Mouse (Mus musculus) heart, embryonic 11.5 days (tissue): ENCODE measurements around the gene Dad1. TPM values are rescaled to one million over a fixed set of nuclear protein-coding genes. Genes with fewer than 3 reads are reported as not detected.

ENCODE experiments used
- ATAC-seq: fragments of 200-750 bp; cut with Nextera tagmentation; replicated peaks from 2 replicates; pipeline ENCODE4 v1.8.0; 2017; ENCODE audit warnings: moderate library complexity; ENCODE audit not compliant: insufficient number of reproducible peaks, low FRiP score, low TSS enrichment
- H3K27ac ChIP-seq: fragments of 300-500 bp; sonication (generic); 2 replicates; pipeline ENCODE4 v1.5.1; 2014; ENCODE audit warnings: mild to moderate bottlenecking, low read depth, low read length
- H3K27me3 ChIP-seq: fragments of 300-500 bp; sonication (generic); 2 replicates; pipeline ENCODE4 v1.6.1; 2014; ENCODE audit warnings: mild to moderate bottlenecking, low read length, mixed read lengths; ENCODE audit not compliant: control insufficient read depth, insufficient read depth
- H3K36me3 ChIP-seq: fragments of 300-500 bp; sonication (generic); 2 replicates; pipeline ENCODE4 v1.6.1; 2014; ENCODE audit warnings: mild to moderate bottlenecking, low read length, moderate library complexity, mixed read lengths; ENCODE audit not compliant: control insufficient read depth, insufficient read depth
- H3K4me1 ChIP-seq: fragments of 300-500 bp; sonication (generic); 2 replicates; pipeline ENCODE4 v1.6.1; 2014; ENCODE audit warnings: low read length; ENCODE audit not compliant: control insufficient read depth, insufficient read depth
- H3K4me2 ChIP-seq: fragments of 300-500 bp; sonication (generic); 2 replicates; pipeline ENCODE4 v1.6.1; 2014; ENCODE audit warnings: mild to moderate bottlenecking, moderate library complexity
- H3K4me3 ChIP-seq: fragments of 300-500 bp; sonication (generic); 2 replicates; pipeline ENCODE4 v1.5.1; 2014; ENCODE audit warnings: low read depth, low read length
- H3K9ac ChIP-seq: fragments of 300-500 bp; sonication (generic); 2 replicates; pipeline ENCODE4 v1.6.1; 2014; ENCODE audit warnings: mild to moderate bottlenecking, low read depth, low read length, moderate library complexity
- H3K9me3 ChIP-seq: fragments of 300-500 bp; sonication (generic); replicated peaks from 2 replicates; pipeline ENCODE4 v1.6.1; 2016; ENCODE audit warnings: low read length; ENCODE audit not compliant: control insufficient read depth
- WGBS: fragments of 180-500 bp; shearing (Covaris S2); extraction: QIAGEN DNeasy Blood & Tissue Kit; methylation state at CpG from one replicate; pipeline ENCODE4 v1.1.7; 2014; ENCODE audit not compliant: insufficient replicate concordance; 5-methylcytosine and 5-hydroxymethylcytosine counted together
- polyA plus RNA-seq: library from polyadenylated mRNA; unstranded; fragments of >200 nt; fragmentation: Nextera tagmentation; extraction: Ambion mirVana; gene quantifications from 2 replicates; pipeline ENCODE4 v1.2.1, GENCODE M21; 2014

The Dad1 gene
- polyA plus RNA-seq, result 369 and 395 TPM in 2 replicates

DNA sequence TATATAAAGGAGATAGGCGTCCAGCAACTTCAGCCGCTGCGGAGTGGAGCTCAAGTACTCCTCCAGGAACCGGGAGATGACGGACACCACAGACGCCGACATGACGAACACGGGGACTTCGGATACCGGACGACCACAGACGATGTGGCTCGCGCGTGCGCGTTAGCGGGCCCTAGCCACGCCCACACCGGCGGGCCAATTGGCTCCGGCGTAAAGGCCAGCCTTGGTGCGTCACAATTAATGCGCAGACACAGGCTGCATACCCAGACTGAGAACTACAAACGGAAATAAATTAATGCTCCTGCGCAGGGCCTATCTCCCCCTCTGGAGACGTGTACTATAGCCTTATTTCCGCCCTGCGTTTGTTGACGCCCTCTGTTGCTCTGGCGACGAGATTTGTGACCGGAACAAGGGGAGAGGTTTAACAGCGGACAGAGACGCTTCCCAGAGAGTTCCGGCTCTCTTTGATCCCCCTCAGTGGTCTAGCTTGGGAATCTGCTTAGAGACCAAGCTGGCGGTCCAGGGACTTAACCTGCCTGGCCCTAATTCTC is at the start of gene Dad1, which contains the start of gene Abhd4:
TSS of gene Dad1 (minus strand) at position 364 of the 551 bp plus-strand sequence.
TSS of gene Abhd4 (plus strand) at position 448 of the 551 bp plus-strand sequence.
- under 1% methylated on average over 39 of the region's 39 CpGs for WGBS
- no peaks in the 10 kb centered on the region for H3K36me3 ChIP-seq
- H3K4me2 ChIP-seq, result peak within 1 kb of the TSS; percentile 71
- ATAC-seq, result peak; percentile 96
- H3K9me3 ChIP-seq, result no peaks in the 10 kb centered on the region
- H3K9ac ChIP-seq, result peak within 1 kb of the TSS; percentile 82
- H3K4me3 ChIP-seq, result peak within 1 kb of the TSS; percentile 69
- peak within 1 kb of the TSS; percentile 83 for H3K27ac ChIP-seq
- H3K27me3 ChIP-seq, result no peaks in the 10 kb centered on the region
- H3K4me1 ChIP-seq, result peaks cover 31% of the 10 kb centered on the region

DNA sequence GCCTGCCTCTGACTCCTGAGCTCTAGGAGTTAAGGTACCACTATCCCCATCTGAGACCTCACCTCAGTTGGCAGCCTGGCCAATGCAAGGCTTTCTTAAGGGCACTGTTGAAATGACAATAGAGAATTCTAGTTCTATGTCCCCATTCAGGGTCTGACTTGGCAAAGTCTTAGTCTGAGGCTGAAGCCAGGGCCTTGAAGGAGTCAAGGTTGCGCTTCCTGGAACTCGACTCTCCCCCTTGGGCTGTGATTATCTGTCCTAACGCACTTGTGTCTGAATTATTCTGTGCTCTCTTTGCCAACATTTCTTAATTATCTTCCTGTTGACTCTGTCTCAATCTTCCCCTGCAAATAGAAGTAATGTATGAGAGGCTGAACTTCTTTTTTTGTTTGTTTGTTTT is 46.8 kb upstream of the Dad1 start:
- no peaks in the 10 kb centered on the region for H3K36me3 ChIP-seq
- no peak overlapping the region for H3K9ac ChIP-seq
- no peak for ATAC-seq
- no peaks in the 10 kb centered on the region for H3K9me3 ChIP-seq
- no peak overlapping the region for H3K4me3 ChIP-seq
- H3K27ac ChIP-seq, result no peak overlapping the region
- H3K27me3 ChIP-seq, result no peaks in the 10 kb centered on the region
- WGBS, result 84% methylated on average over 3 of the region's 3 CpGs
- H3K4me1 ChIP-seq, result no peaks in the 10 kb centered on the region
- H3K4me2 ChIP-seq, result no peak overlapping the region

DNA sequence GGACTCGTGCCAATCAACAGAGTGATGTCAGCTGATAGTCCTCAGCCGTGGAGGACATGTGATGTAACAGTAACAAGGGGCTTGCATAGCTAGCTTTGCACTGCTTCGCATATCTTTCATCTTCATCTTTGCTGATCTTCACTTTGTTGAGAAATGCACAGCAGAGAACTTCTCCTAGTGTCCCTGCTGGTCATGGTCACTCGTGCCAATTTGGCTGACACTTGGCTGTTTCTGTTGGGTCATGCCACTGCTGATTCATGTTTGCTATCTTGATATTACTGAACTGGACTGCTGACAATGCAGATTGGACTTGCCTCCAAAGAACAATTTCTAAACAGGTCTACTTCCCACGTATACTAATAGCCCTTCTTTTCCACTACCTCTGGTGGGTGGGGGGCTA is 46.2 kb upstream of the Dad1 start:
- H3K27me3 ChIP-seq, result no peaks in the 10 kb centered on the region
- ATAC-seq, result no peak
- 72% methylated on average over 5 of the region's 5 CpGs for WGBS
- no peak overlapping the region for H3K27ac ChIP-seq
- no peaks in the 10 kb centered on the region for H3K4me1 ChIP-seq
- no peaks in the 10 kb centered on the region for H3K36me3 ChIP-seq
- H3K9ac ChIP-seq, result no peak overlapping the region
- H3K9me3 ChIP-seq, result no peaks in the 10 kb centered on the region
- H3K4me2 ChIP-seq, result no peak overlapping the region
- H3K4me3 ChIP-seq, result no peak overlapping the region

DNA sequence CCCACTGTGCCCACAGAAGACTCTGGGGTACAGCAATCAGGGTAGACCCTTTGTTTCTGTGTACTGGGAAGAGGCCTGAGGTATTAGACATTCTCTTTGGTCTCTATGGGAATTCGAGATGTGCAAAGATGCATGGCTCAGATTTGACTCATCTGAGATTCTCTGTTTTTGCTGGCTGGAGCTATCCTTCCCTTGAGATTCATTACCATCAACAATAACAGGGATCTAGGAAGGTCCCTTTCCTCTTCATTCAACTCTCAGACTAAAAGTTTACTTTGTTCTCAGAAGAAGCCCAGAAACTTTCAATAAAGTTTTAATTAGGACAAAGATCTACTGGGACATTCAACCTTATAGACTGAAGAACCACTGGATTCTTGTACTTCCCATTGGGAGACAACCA is 30.9 kb upstream of the Dad1 start, which contains the start of gene Olfr49:
TSS of gene Olfr49 (minus strand) at position 101 of the 400 bp plus-strand sequence.
- no peaks in the 10 kb centered on the region for H3K4me1 ChIP-seq
- no peak within 1 kb of the TSS for H3K4me2 ChIP-seq
- no peak for ATAC-seq
- no peak within 1 kb of the TSS for H3K4me3 ChIP-seq
- no peaks in the 10 kb centered on the region for H3K27me3 ChIP-seq
- no peaks in the 10 kb centered on the region for H3K9me3 ChIP-seq
- WGBS, result 70% methylated on average over 1 of the region's 1 CpGs
- no peaks in the 10 kb centered on the region for H3K36me3 ChIP-seq
- H3K27ac ChIP-seq, result no peak within 1 kb of the TSS
- H3K9ac ChIP-seq, result no peak within 1 kb of the TSS

DNA sequence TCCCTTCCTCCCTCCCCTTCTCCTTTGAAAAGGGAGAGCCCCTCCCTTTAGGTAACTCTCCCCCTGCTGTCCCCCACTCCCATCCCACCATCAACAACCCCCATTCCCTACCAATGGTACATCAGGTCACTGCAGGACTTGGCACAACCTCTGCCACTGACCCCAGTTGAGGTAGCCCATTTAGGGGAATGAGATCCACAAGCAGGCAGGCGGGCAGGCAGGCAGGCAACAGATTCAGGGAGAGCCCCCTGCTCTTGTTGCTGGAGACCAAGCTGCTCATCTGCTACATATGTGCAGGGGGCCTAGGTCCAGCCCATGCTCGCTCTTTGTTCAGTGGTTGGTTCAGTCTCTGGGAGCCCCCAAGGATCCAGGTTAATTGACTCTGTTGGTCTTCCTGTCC is 22.5 kb upstream of the Dad1 start:
- Histone ChIP-seq H3K4me2 (no peak overlapping the region), H3K27me3 (no peaks in the 10 kb centered on the region), H3K4me3 (no peak overlapping the region), H3K9me3 (no peaks in the 10 kb centered on the region), H3K4me1 (no peaks in the 10 kb centered on the region), H3K9ac (no peak overlapping the region), H3K27ac (no peak overlapping the region), H3K36me3 (no peaks in the 10 kb centered on the region)
- ATAC-seq, result no peak
- 80% methylated on average over 2 of the region's 2 CpGs for WGBS

DNA sequence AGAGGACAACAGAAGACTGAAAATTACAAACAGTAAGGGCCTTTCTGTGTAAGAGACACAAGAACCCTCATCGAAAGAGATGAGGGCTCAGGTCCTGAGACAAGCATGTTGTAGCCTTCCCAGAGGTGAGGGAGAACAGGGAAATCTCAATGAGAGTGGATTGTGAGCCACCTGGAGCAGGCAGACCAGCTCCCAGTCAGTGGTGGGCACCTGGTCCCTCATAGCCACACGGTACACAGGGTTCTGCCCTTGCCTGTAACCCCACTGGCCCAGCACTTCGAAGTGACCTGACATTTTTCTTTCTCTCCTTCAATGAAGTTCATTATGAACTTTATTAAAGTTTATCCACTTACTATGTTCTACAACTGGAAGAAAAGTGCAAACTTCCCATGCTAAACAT is 18.8 kb upstream of the Dad1 start:
- Histone ChIP-seq H3K9me3 (no peaks in the 10 kb centered on the region), H3K4me1 (no peaks in the 10 kb centered on the region), H3K9ac (no peak overlapping the region), H3K4me3 (no peak overlapping the region), H3K27me3 (no peaks in the 10 kb centered on the region), H3K36me3 (no peaks in the 10 kb centered on the region), H3K4me2 (no peak overlapping the region), H3K27ac (no peak overlapping the region)
- ATAC-seq, result no peak
- WGBS, result 78% methylated on average over 3 of the region's 3 CpGs

DNA sequence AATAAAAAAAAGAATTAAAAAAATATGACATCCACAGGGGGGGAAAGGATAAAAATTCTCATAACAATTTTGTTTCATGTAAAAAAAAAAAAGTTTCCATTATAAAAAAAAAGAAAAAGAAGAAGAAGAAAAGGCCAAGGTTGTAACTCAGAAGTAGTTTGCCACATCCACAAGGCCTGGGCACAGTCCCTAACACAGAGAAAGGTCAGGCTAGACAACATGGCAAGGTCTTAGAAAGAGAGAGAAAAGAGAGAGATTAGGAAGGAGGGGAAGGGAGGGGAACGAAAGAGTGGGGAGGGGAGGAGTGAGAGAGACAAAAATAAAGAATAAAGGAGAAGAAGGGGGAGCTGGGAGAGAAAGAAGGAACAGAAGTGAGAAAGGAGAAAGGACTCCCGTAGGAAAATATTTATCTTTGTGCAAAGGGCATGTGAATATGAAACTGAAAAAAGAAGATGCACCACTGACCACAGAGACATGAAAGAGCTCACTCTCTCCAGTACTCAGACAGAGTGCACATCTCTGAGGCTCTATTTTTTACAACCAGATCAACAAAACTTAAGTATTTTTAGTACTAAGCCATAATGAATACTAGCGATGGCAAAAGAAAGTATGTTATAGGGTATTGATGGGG is 18.2 kb upstream of the Dad1 start:
- Histone ChIP-seq H3K27me3 (no peaks in the 10 kb centered on the region), H3K36me3 (no peaks in the 10 kb centered on the region), H3K4me3 (no peak overlapping the region), H3K9me3 (no peaks in the 10 kb centered on the region), H3K27ac (no peak overlapping the region), H3K4me1 (no peaks in the 10 kb centered on the region), H3K4me2 (no peak overlapping the region), H3K9ac (no peak overlapping the region)
- no peak for ATAC-seq
- WGBS, result 74% methylated on average over 3 of the region's 3 CpGs

DNA sequence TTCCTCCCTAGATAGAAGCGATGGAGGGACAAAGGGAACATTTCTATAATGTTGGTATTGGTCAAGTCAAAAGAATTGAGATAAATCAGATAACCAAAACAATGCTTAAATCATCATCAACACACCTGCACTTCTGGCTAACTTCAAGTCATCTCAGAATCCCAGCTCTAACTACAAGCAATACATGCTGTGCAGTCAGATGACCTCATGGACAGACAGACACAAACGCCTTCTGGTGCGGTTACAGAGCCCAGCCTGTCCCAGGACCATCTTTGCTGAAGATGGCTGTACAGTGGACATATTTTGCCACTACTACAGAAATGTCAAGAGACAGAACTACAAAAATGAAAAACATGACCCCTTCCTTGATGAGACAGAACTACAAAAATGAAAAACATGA is 16.5 kb upstream of the Dad1 start:
- no peaks in the 10 kb centered on the region for H3K4me1 ChIP-seq
- H3K4me3 ChIP-seq, result no peak overlapping the region
- ATAC-seq, result no peak
- H3K36me3 ChIP-seq, result no peaks in the 10 kb centered on the region
- WGBS, result 82% methylated on average over 3 of the region's 3 CpGs
- H3K9ac ChIP-seq, result no peak overlapping the region
- H3K4me2 ChIP-seq, result no peak overlapping the region
- no peak overlapping the region for H3K27ac ChIP-seq
- H3K9me3 ChIP-seq, result no peaks in the 10 kb centered on the region
- H3K27me3 ChIP-seq, result no peaks in the 10 kb centered on the region

DNA sequence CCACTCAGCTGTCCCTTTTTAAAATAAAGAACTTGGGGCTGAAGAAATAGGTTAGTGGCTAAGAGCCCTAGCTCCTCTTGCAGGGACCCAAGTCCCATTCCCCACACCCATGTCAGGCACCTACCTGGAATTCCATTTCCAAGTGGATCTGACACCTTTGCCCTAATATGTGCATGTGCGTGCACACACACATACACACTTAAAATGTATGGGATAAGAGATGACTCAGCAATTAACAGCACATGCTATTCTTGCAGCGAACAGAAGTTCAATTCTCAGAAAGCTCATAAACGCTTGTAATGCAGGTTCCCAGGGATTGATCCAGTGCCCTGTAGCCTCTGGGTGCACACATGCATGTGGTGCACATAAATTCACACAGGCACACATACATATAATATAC is 15.7 kb upstream of the Dad1 start:
- H3K27me3 ChIP-seq, result no peaks in the 10 kb centered on the region
- no peak for ATAC-seq
- no peaks in the 10 kb centered on the region for H3K36me3 ChIP-seq
- no peak overlapping the region for H3K4me3 ChIP-seq
- WGBS, result 90% methylated on average over 3 of the region's 3 CpGs
- no peak overlapping the region for H3K27ac ChIP-seq
- H3K4me1 ChIP-seq, result no peaks in the 10 kb centered on the region; the same call in 1 of the 2 replicates
- no peaks in the 10 kb centered on the region for H3K9me3 ChIP-seq
- no peak overlapping the region for H3K4me2 ChIP-seq
- no peak overlapping the region for H3K9ac ChIP-seq
